Mouse (Mus musculus): Measurements from ENCODE around the gene Chrm5.

- TF ChIP-seq CTCF (IDR thresholded peaks at IDR 0.05; ENCODE audit: extremely low read depth, insufficient read depth, low read length) (peak; percentile 31; the same call in 1 of the 2 replicates), POLR2A (IDR thresholded peaks at IDR 0.05; ENCODE audit: extremely low read depth, insufficient read depth, low read length) (no peak)
Measured at GRCm38 (mm10) chr2:112449597-112450296, 30.8 kb downstream of the Chrm5 start.

Measured in cortical plate, adult 2 months (tissue).